Mouse (Mus musculus) spleen, adult 2 months (tissue): ENCODE measurements around the gene Spc24. TPM values are rescaled to one million over a fixed set of nuclear protein-coding genes. Genes with fewer than 3 reads are reported as not detected.
"Not testable (repeated sequence)": the region's sequence is repeated elsewhere in the genome, so short reads cannot be mapped to it uniquely, and the experiment has no call there.

Experiments
- DNase-seq, 2 experiments: peaks; one replicate each; pipeline versions ENCODE4 v3.0.0 to v3.0.0-alpha.2; 2012 to 2021; ENCODE audit warnings: low spot score in 2 of 2, low read depth in 1 of 2
- H3K27ac ChIP-seq: fragments of 200-500 bp; 2 replicates; pipeline ENCODE4 v1.5.1; 2012; ENCODE audit warnings: low read length, inconsistent platforms; ENCODE audit not compliant: insufficient read depth
- H3K27me3 ChIP-seq: fragments of 200-500 bp; 2 replicates; pipeline ENCODE4 v1.6.1; 2012; ENCODE audit warnings: mild to moderate bottlenecking, moderate library complexity, low read length, inconsistent platforms; ENCODE audit not compliant: control insufficient read depth, insufficient read depth
- H3K36me3 ChIP-seq: fragments of 200-500 bp; 2 replicates; pipeline ENCODE4 v1.6.1; 2012; ENCODE audit warnings: mild to moderate bottlenecking, low read length, inconsistent platforms; ENCODE audit not compliant: control insufficient read depth, insufficient read depth
- H3K4me1 ChIP-seq: fragments of 200-500 bp; 2 replicates; pipeline ENCODE4 v1.6.1; 2011; ENCODE audit warnings: inconsistent platforms; ENCODE audit not compliant: control insufficient read depth, insufficient read depth, insufficient read length
- H3K4me3 ChIP-seq: fragments of 200-500 bp; 2 replicates; pipeline ENCODE4 v1.5.1; 2011; ENCODE audit warnings: mild to moderate bottlenecking, inconsistent platforms; ENCODE audit not compliant: insufficient read depth, insufficient read length; ENCODE audit errors: extremely low read depth
- CTCF ChIP-seq: fragments of 200-500 bp; IDR thresholded peaks from 2 replicates; pipeline ENCODE4 v1.5.1; 2011; ENCODE audit warnings: mild to moderate bottlenecking, inconsistent platforms; ENCODE audit not compliant: insufficient read depth, insufficient read length, insufficient replicate concordance; ENCODE audit errors: extremely low read depth
- POLR2A ChIP-seq: fragments of 200-500 bp; IDR thresholded peaks from 2 replicates; pipeline ENCODE4 v1.6.1; 2011; ENCODE audit warnings: low read depth, low read length, inconsistent platforms
- WGBS: fragments of 180-500 bp; shearing (Covaris S2); methylation state at CpG from one replicate; pipeline ENCODE4 v1.1.7; 2018; 5-methylcytosine and 5-hydroxymethylcytosine counted together
- polyA plus RNA-seq: library from polyadenylated mRNA; depleted of rRNA; stranded (reverse); fragments of >200 nt; gene quantifications from 2 replicates; pipeline ENCODE4 v1.2.3, GENCODE M21; 2012

The Spc24 gene
- polyA plus RNA-seq, 1 experiment, result 9.0 TPM

GRCm38 (mm10) chr9:21784517-21785307 is 24.6 kb upstream of the Spc24 start:
- Histone ChIP-seq H3K36me3 (no peaks in the 10 kb centered on the region; the same call in 1 of the 2 replicates), H3K27ac (no peak overlapping the region), H3K27me3 (no peaks in the 10 kb centered on the region), H3K4me1 (no peaks in the 10 kb centered on the region), H3K4me3 (no peak overlapping the region)
- TF ChIP-seq CTCF, result no peak
- TF ChIP-seq POLR2A, result no peak
- 80% methylated on average over 7 of the region's 7 CpGs for WGBS
- DNase-seq, result no peak

- TF ChIP-seq CTCF, result no peak
- TF ChIP-seq POLR2A, result no peak
- H3K4me1 ChIP-seq, result no peaks in the 10 kb centered on the region
- H3K4me3 ChIP-seq, result no peak overlapping the region
- no peaks in the 10 kb centered on the region; the same call in none of the 2 replicates for H3K36me3 ChIP-seq
- no peak overlapping the region for H3K27ac ChIP-seq
- 85% methylated on average over 15 of the region's 15 CpGs for WGBS
- no peaks in the 10 kb centered on the region for H3K27me3 ChIP-seq
- DNase-seq, result no peak
Measured at GRCm38 (mm10) chr9:21781657-21782468, 21.8 kb upstream of the Spc24 start.

GRCm38 (mm10) chr9:21777726-21778125 is 17.6 kb upstream of the Spc24 start:
- Histone ChIP-seq H3K27ac (no peak overlapping the region), H3K36me3 (no peaks in the 10 kb centered on the region; the same call in none of the 2 replicates), H3K4me1 (no peaks in the 10 kb centered on the region), H3K27me3 (no peaks in the 10 kb centered on the region), H3K4me3 (no peak overlapping the region)
- TF ChIP-seq POLR2A (no peak), CTCF (no peak)
- WGBS, result 82% methylated on average over 3 of the region's 3 CpGs
- DNase-seq, result no peak

- H3K4me3 ChIP-seq, result no peak overlapping the region
- no peak overlapping the region for H3K27ac ChIP-seq
Measured at GRCm38 (mm10) chr9:21774353-21774752, 14.2 kb upstream of the Spc24 start.

GRCm38 (mm10) chr9:21773396-21773795 is 13.3 kb upstream of the Spc24 start:
- not testable (repeated sequence) for H3K4me3 ChIP-seq, H3K4me1 ChIP-seq, H3K36me3 ChIP-seq, H3K27me3 ChIP-seq, DNase-seq, H3K27ac ChIP-seq
- WGBS, result 88% methylated on average over 5 of the region's 5 CpGs

More at GRCm38 (mm10) chr9:21774353-21774752, 14.2 kb upstream of the Spc24 start:
- TF ChIP-seq POLR2A (no peak), CTCF (no peak)
- no peak for DNase-seq
- Histone ChIP-seq H3K4me1 (no peaks in the 10 kb centered on the region), H3K36me3 (no peaks in the 10 kb centered on the region), H3K27me3 (no peaks in the 10 kb centered on the region)
- 93% methylated on average over 16 of the region's 16 CpGs for WGBS

- no peaks in the 10 kb centered on the region for H3K36me3 ChIP-seq
- no peaks in the 10 kb centered on the region for H3K4me1 ChIP-seq
- no peak for TF ChIP-seq CTCF
- TF ChIP-seq POLR2A, result no peak
- no peak overlapping the region; the same call in 1 of the 2 replicates for H3K27ac ChIP-seq
- H3K27me3 ChIP-seq, result no peaks in the 10 kb centered on the region
- WGBS, result 89% methylated on average over 26 of the region's 26 CpGs
- no peak overlapping the region for H3K4me3 ChIP-seq
- DNase-seq, result no peak
Measured at GRCm38 (mm10) chr9:21769558-21770183, 9.6 kb upstream of the Spc24 start.
